Mouse (Mus musculus): Measurements from ENCODE around the gene Zfp932. TPM values are rescaled to one million over a fixed set of nuclear protein-coding genes. Genes with fewer than 3 reads are reported as not detected.
"Not testable (repeated sequence)": the region's sequence is repeated elsewhere in the genome, so short reads cannot be mapped to it uniquely, and the experiment has no call there.

The Zfp932 gene
- total RNA-seq (2014; rRNA removed) (11.6 and 11.7 TPM in 2 replicates), polyA plus RNA-seq (2015; fragmentation: Nextera tagmentation; extraction: Ambion mirVana) (19.0 and 19.9 TPM in 2 replicates)

GRCm38 (mm10) chr5:109996026-109996937, at the start of gene Zfp932:
Zfp932 (plus strand) TSS chr5:109996521.
- peak; percentile 94 for ATAC-seq
- not testable (repeated sequence) for DNase-seq (ENCODE audit: low spot score); H3K4me1 ChIP-seq (ENCODE audit: insufficient read depth, low read length); H3K9me3 ChIP-seq (ENCODE audit: low read length); H3K27ac ChIP-seq; H3K9ac ChIP-seq (replicated peaks; ENCODE audit: low read length); H3K27me3 ChIP-seq (ENCODE audit: insufficient read depth, low read length); H3K36me3 ChIP-seq (ENCODE audit: insufficient read depth, low read length)
- WGBS, result 4% methylated on average over 24 of the region's 24 CpGs
- H3K4me2 ChIP-seq (ENCODE audit: low read depth, low read length), result peak within 1 kb of the TSS; percentile 49
- H3K4me3 ChIP-seq (ENCODE audit: low read length), result peak within 1 kb of the TSS; percentile 42

GRCm38 (mm10) chr5:109950281-109950680, 46.0 kb upstream of the Zfp932 start:
- WGBS, result 59% methylated on average over 1 of the region's 1 CpGs
- H3K9ac ChIP-seq (replicated peaks; ENCODE audit: low read length), result no peak overlapping the region
- no peaks in the 10 kb centered on the region for H3K9me3 ChIP-seq (ENCODE audit: low read length)
- H3K27ac ChIP-seq, result no peak overlapping the region
- no peak overlapping the region for H3K4me3 ChIP-seq (ENCODE audit: low read length)
- ATAC-seq (no peak), DNase-seq (ENCODE audit: low spot score) (no peak)
- no peaks in the 10 kb centered on the region for H3K4me1 ChIP-seq (ENCODE audit: insufficient read depth, low read length)
- no peak overlapping the region for H3K4me2 ChIP-seq (ENCODE audit: low read depth, low read length)
- no peaks in the 10 kb centered on the region for H3K27me3 ChIP-seq (ENCODE audit: insufficient read depth, low read length)
- no peaks in the 10 kb centered on the region for H3K36me3 ChIP-seq (ENCODE audit: insufficient read depth, low read length)
- no peak for TF ChIP-seq CTCF (IDR thresholded peaks at IDR 0.05; ENCODE audit: low read depth)

GRCm38 (mm10) chr5:109980743-109981142, 15.6 kb upstream of the Zfp932 start:
- ATAC-seq; H3K4me3 ChIP-seq (ENCODE audit: low read length); DNase-seq (ENCODE audit: low spot score); H3K9ac ChIP-seq (replicated peaks; ENCODE audit: low read length); H3K27me3 ChIP-seq (ENCODE audit: insufficient read depth, low read length); H3K4me2 ChIP-seq (ENCODE audit: low read depth, low read length); H3K4me1 ChIP-seq (ENCODE audit: insufficient read depth, low read length); H3K36me3 ChIP-seq (ENCODE audit: insufficient read depth, low read length); H3K27ac ChIP-seq; H3K9me3 ChIP-seq (ENCODE audit: low read length): not testable (repeated sequence)
- WGBS, result 75% methylated on average over 2 of the region's 2 CpGs

DNA sequence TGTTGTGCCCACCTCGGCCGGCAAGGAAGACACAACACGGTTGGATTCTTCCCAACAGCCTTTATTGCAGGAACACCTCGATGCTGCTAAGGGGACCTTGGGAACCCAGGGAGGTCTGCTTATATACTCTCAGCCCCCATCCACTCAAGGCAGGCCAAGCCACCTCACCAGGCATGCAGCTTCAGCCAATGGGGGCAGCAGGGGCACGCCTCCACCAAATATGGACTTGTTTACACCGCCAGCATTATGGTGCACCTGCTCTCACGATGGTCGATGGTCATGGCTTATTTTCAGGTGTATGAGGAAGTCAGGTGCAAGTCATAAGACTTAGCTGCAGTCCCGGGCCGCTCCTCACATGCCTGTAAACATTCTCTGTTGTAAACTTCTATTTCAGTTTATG, 860 bp upstream of the Zfp932 start:
- 84% methylated on average over 10 of the region's 10 CpGs for WGBS
- not testable (repeated sequence) for ATAC-seq; H3K27ac ChIP-seq; H3K27me3 ChIP-seq (ENCODE audit: insufficient read depth, low read length); H3K4me3 ChIP-seq (ENCODE audit: low read length); H3K4me2 ChIP-seq (ENCODE audit: low read depth, low read length); H3K9ac ChIP-seq (replicated peaks; ENCODE audit: low read length); H3K36me3 ChIP-seq (ENCODE audit: insufficient read depth, low read length); DNase-seq (ENCODE audit: low spot score); H3K9me3 ChIP-seq (ENCODE audit: low read length); H3K4me1 ChIP-seq (ENCODE audit: insufficient read depth, low read length)

DNA sequence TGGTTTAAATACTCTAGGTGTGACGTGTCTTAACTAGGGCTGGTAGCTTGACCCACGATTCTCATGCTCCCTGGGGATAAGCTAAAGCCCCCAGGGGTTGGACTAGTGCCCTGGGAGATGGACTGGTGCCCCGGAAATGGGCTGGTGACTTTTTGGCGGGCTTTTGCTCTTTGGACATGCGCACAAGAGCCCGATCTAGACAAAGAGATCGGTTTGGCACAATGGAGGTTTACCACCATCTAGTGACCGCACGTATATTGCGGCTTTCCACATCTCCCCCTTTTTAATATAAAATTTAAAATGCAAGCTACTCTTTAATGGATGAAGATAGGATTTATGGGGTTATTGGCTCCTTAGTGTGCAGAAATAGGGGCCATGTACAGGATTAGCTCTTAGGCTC, 19.5 kb downstream of the Zfp932 start:
- H3K9ac ChIP-seq (replicated peaks; ENCODE audit: low read length); DNase-seq (ENCODE audit: low spot score); H3K4me1 ChIP-seq (ENCODE audit: insufficient read depth, low read length); H3K4me2 ChIP-seq (ENCODE audit: low read depth, low read length); H3K4me3 ChIP-seq (ENCODE audit: low read length); H3K9me3 ChIP-seq (ENCODE audit: low read length); H3K27ac ChIP-seq; H3K27me3 ChIP-seq (ENCODE audit: insufficient read depth, low read length); H3K36me3 ChIP-seq (ENCODE audit: insufficient read depth, low read length); ATAC-seq: not testable (repeated sequence)
- TF ChIP-seq CTCF (IDR thresholded peaks at IDR 0.05; ENCODE audit: low read depth), result peak; percentile 21; the same call in 1 of the 2 replicates
- WGBS, result 88% methylated on average over 10 of the region's 10 CpGs

DNA sequence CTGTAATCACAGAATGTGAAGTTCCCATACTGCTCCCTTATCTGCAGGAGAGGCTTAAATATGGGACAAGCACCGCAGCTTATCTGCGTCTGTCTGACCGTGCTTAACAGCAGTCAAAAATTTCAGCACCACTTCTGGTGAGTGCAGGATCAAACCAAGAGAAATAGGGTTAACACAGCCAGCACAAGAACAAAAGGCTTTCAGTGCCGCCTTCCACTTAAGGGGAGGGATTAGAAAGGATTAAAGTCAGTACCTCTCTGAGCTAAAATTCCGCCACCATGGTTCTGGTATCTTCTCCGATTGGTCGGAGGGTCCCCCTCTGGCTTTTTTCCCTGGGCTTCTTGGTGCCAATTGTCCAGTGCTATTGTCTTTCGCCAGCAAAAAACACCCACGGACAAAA, 27.0 kb downstream of the Zfp932 start:
- DNase-seq (ENCODE audit: low spot score), result no peak
- Histone ChIP-seq H3K27ac (no peak overlapping the region; the same call in 1 of the 2 replicates), H3K36me3 (ENCODE audit: insufficient read depth, low read length) (no peaks in the 10 kb centered on the region), H3K9me3 (ENCODE audit: low read length) (no peaks in the 10 kb centered on the region), H3K27me3 (ENCODE audit: insufficient read depth, low read length) (no peaks in the 10 kb centered on the region), H3K4me3 (ENCODE audit: low read length) (peak overlapping the region; percentile 23), H3K4me1 (ENCODE audit: insufficient read depth, low read length) (no peaks in the 10 kb centered on the region), H3K4me2 (ENCODE audit: low read depth, low read length) (peak overlapping the region; percentile 46; the same call in 1 of the 2 replicates), H3K9ac (replicated peaks; ENCODE audit: low read length) (peak overlapping the region; percentile 24; the same call in 1 of the 2 replicates)
- TF ChIP-seq CTCF (IDR thresholded peaks at IDR 0.05; ENCODE audit: low read depth), result no peak
- peak; percentile 56 for ATAC-seq
- 47% methylated on average over 9 of the region's 9 CpGs for WGBS
